Mouse (Mus musculus) CH12.LX (cell line): ENCODE results near the gene Ghr. TPM values are rescaled to one million over a fixed set of nuclear protein-coding genes. Genes with fewer than 3 reads are reported as not detected.
A peak's percentile ranks its signal among the peaks of the same experiment; 100 is the strongest.

Experiments used
- DNase-seq: peaks from one replicate; pipeline ENCODE4 v3.0.0-alpha.2; 2013; ENCODE audit errors: extremely low read depth
- H3K27ac ChIP-seq: 2 replicates; pipeline ENCODE4 v1.5.1; 2012; ENCODE audit warnings: low read depth, mild to moderate bottlenecking, control low read depth, moderate library complexity; ENCODE audit not compliant: insufficient read depth
- H3K27me3 ChIP-seq: replicated peaks from 2 replicates; pipeline ENCODE3; 2012; ENCODE audit warnings: inconsistent platforms
- H3K36me3 ChIP-seq, 2 experiments: replicated peaks in 1 of 2; 2 replicates each; pipeline versions ENCODE3 to v1.6.1; 2012; ENCODE audit warnings: inconsistent platforms in 1 of 2, low read length in 1 of 2, mild to moderate bottlenecking in 1 of 2, mixed read lengths in 1 of 2, moderate library complexity in 1 of 2; ENCODE audit not compliant: control insufficient read depth in 1 of 2, insufficient read depth in 1 of 2
- H3K4me1 ChIP-seq, 2 experiments: 2 replicates each; pipeline ENCODE4 v1.6.1; 2012; ENCODE audit warnings: inconsistent platforms in 1 of 2, moderate library complexity in 1 of 2; ENCODE audit not compliant: insufficient read depth in 2 of 2, control insufficient read depth in 1 of 2
- H3K4me2 ChIP-seq: 2 replicates; pipeline ENCODE4 v1.6.1; 2012; ENCODE audit warnings: low read depth, mild to moderate bottlenecking, control low read depth; ENCODE audit not compliant: poor library complexity, insufficient read depth, severe bottlenecking
- H3K4me3 ChIP-seq, 3 experiments: fragments of 150-350 bp in 1 of 3; sonication (generic) in 1 of 3; replicated peaks in 1 of 3; 2 replicates each; pipeline versions ENCODE3 to v1.5.1; 2011 to 2012; ENCODE audit warnings: low read depth in 2 of 3, low read length in 2 of 3, mild to moderate bottlenecking in 2 of 3, moderate library complexity in 2 of 3, control low read depth in 1 of 3, improper control_type of control experiment in 1 of 3, inconsistent platforms in 1 of 3, mixed read lengths in 1 of 3; ENCODE audit not compliant: poor library complexity in 1 of 3
- H3K79me2 ChIP-seq: replicated peaks from 2 replicates; pipeline ENCODE4 v1.6.1; 2012; ENCODE audit warnings: mild to moderate bottlenecking, moderate library complexity; ENCODE audit not compliant: control insufficient read depth, poor library complexity, insufficient read depth, severe bottlenecking; ENCODE audit errors: extremely low read depth
- H3K9ac ChIP-seq: 2 replicates; pipeline ENCODE4 v1.6.1; 2012; ENCODE audit warnings: low read depth, mild to moderate bottlenecking, control low read depth, moderate library complexity; ENCODE audit not compliant: insufficient read depth
- H3K9me3 ChIP-seq: replicated peaks from 2 replicates; pipeline ENCODE3; 2012; ENCODE audit warnings: low read length, inconsistent platforms, mixed read lengths
- CHD1 ChIP-seq: IDR thresholded peaks from 2 replicates; pipeline ENCODE4 v1.6.1; 2012; ENCODE audit warnings: low read depth, low read length, improper control_type of control experiment, inconsistent platforms
- CHD2 ChIP-seq: IDR thresholded peaks from 2 replicates; pipeline ENCODE4 v1.6.1; 2011; ENCODE audit warnings: low read length, improper control_type of control experiment
- E2F4 ChIP-seq: IDR thresholded peaks from 2 replicates; pipeline ENCODE4 v1.6.1; 2011; ENCODE audit warnings: low read depth, low read length, improper control_type of control experiment; ENCODE audit not compliant: insufficient replicate concordance
- ELF1 ChIP-seq: IDR thresholded peaks from 2 replicates; pipeline ENCODE4 v1.6.1; 2014; ENCODE audit warnings: low read depth, mild to moderate bottlenecking, inconsistent platforms, low read length, improper control_type of control experiment
- EP300 ChIP-seq: IDR thresholded peaks from 2 replicates; pipeline ENCODE4 v1.6.1; 2011; ENCODE audit warnings: low read length, improper control_type of control experiment
- IRF4 ChIP-seq: IDR thresholded peaks from 2 replicates; pipeline ENCODE4 v1.6.1; 2014; ENCODE audit warnings: low read depth, mild to moderate bottlenecking, inconsistent platforms, low read length, improper control_type of control experiment
- JUN ChIP-seq: IDR thresholded peaks from 2 replicates; pipeline ENCODE4 v1.6.1; 2011; ENCODE audit warnings: low read depth, mild to moderate bottlenecking, low read length, improper control_type of control experiment, moderate library complexity; ENCODE audit not compliant: insufficient read depth
- JUND ChIP-seq: conservative IDR thresholded peaks from 2 replicates; pipeline ENCODE4 v1.6.1; 2011; ENCODE audit warnings: low read depth, low read length, improper control_type of control experiment
- KAT2A ChIP-seq: IDR thresholded peaks from 2 replicates; pipeline ENCODE4 v1.6.1; 2012; ENCODE audit warnings: low read length, improper control_type of control experiment, inconsistent platforms; ENCODE audit not compliant: insufficient replicate concordance
- MAX ChIP-seq: IDR thresholded peaks from 2 replicates; pipeline ENCODE4 v1.6.1; 2011; ENCODE audit warnings: low read length, improper control_type of control experiment
- MAZ ChIP-seq: IDR thresholded peaks from 2 replicates; pipeline ENCODE4 v1.6.1; 2012; ENCODE audit warnings: low read depth, mild to moderate bottlenecking, inconsistent platforms, low read length, improper control_type of control experiment, moderate library complexity
- MEF2A ChIP-seq: IDR thresholded peaks from 2 replicates; pipeline ENCODE4 v1.6.1; 2014; ENCODE audit warnings: low read depth, mild to moderate bottlenecking, inconsistent platforms, low read length, improper control_type of control experiment, borderline replicate concordance
- MYC ChIP-seq: IDR thresholded peaks from 2 replicates; pipeline ENCODE4 v1.6.1; 2011; ENCODE audit warnings: low read depth, mild to moderate bottlenecking, improper control_type of control experiment, low read length
- NELFE ChIP-seq: IDR thresholded peaks from 2 replicates; pipeline ENCODE4 v1.6.1; 2011; ENCODE audit warnings: low read depth, low read length, improper control_type of control experiment
- POLR2AphosphoS2 ChIP-seq: IDR thresholded peaks from 2 replicates; pipeline ENCODE4 v1.6.1; 2011; ENCODE audit warnings: low read depth, low read length, improper control_type of control experiment
- RCOR1 ChIP-seq: conservative IDR thresholded peaks from 2 replicates; pipeline ENCODE4 v1.6.1; 2012; ENCODE audit warnings: low read depth, mild to moderate bottlenecking, inconsistent platforms, low read length, improper control_type of control experiment
- SIN3A ChIP-seq: IDR thresholded peaks from 2 replicates; pipeline ENCODE4 v1.6.1; 2012; ENCODE audit warnings: low read length, improper control_type of control experiment, inconsistent platforms
- SMC3 ChIP-seq: IDR thresholded peaks from 2 replicates; pipeline ENCODE4 v1.6.1; 2011; ENCODE audit warnings: low read depth, low read length, improper control_type of control experiment
- TBP ChIP-seq: conservative IDR thresholded peaks from 2 replicates; pipeline ENCODE4 v1.6.1; 2011; ENCODE audit warnings: low read depth, low read length, improper control_type of control experiment
- UBTF ChIP-seq: IDR thresholded peaks from 2 replicates; pipeline ENCODE4 v1.6.1; 2012; ENCODE audit warnings: low read depth, mild to moderate bottlenecking, inconsistent platforms, low read length, improper control_type of control experiment, moderate library complexity
- USF2 ChIP-seq: conservative IDR thresholded peaks from 2 replicates; pipeline ENCODE4 v1.6.1; 2011; ENCODE audit warnings: low read depth, low read length, improper control_type of control experiment
- ZC3H11A ChIP-seq: IDR thresholded peaks from 2 replicates; pipeline ENCODE4 v1.6.1; 2012; ENCODE audit warnings: low read depth, mild to moderate bottlenecking, inconsistent platforms, low read length, improper control_type of control experiment
- ZKSCAN1 ChIP-seq: IDR thresholded peaks from 2 replicates; pipeline ENCODE4 v1.6.1; 2012; ENCODE audit warnings: low read depth, inconsistent platforms, low read length, improper control_type of control experiment, borderline replicate concordance
- dilution Hi-C: fragments of 300-500 bp; cut with MboI; formaldehyde crosslinking; loops from 2 replicates; pipeline ENCODE4 v1.14.3; 2020; ENCODE audit warnings: low sequenced_read_pairs; ENCODE audit not compliant: extremely low pct_unique_long_range_greater_than_20kb, extremely low pct_ligation_motif_present
- in situ Hi-C: fragments of 300-500 bp; cut with MboI; formaldehyde crosslinking; loops from 3 replicates; pipeline ENCODE4 v1.14.3; 2019; ENCODE audit warnings: low sequenced_read_pairs, low pct_ligation_motif_present, low pct_unique_long_range_greater_than_20kb, mixed read lengths
- polyA plus RNA-seq: library from polyadenylated mRNA; unstranded; fragments of >175 nt; gene quantifications from 2 replicates; pipeline ENCODE4 v1.2.1, GENCODE M21; 2012; ENCODE audit warnings: low read depth; ENCODE audit not compliant: insufficient read length
- total RNA-seq, 2 experiments: library from RNA; depleted of rRNA; stranded (reverse); fragments of 300-350 nt in 1 of 2; fragments of >200 nt in 1 of 2; gene quantifications; 2 replicates each; pipeline ENCODE4 v1.2.3; 2012 to 2014

Ghr gene
- total and polyA plus RNA-seq, 3 experiments, result 0.42 to 1.7 (median 0.89) TPM

- peak overlapping the region in 1 of 3 experiments; percentile 13 for H3K4me3 ChIP-seq
- in situ Hi-C loops, result no loop called here
- DNase-seq, result no peak
- H3K27me3 ChIP-seq, result no peaks in the 10 kb centered on the region
- peaks cover 0 to 22% of the 10 kb centered on the region in 2 experiments; a peak in 2 of 4 replicates for H3K4me1 ChIP-seq
- H3K27ac ChIP-seq, result no peak overlapping the region
- TF ChIP-seq EP300, result no peak
- no peak for TF ChIP-seq MYC
- no peak for TF ChIP-seq JUND
- TF ChIP-seq IRF4, result no peak
- TF ChIP-seq CHD2, result no peak
- TF ChIP-seq POLR2AphosphoS2, result no peak
- TF ChIP-seq NELFE, result no peak
- TF ChIP-seq ZC3H11A, result no peak
- no peak for TF ChIP-seq E2F4
- TF ChIP-seq MEF2A, result no peak
- TF ChIP-seq KAT2A, result no peak
- TF ChIP-seq SMC3, result no peak
- no peak for TF ChIP-seq MAZ
- no peak for TF ChIP-seq MAX
- TF ChIP-seq USF2, result no peak
- dilution Hi-C loops, result no loop called here
- H3K4me2 ChIP-seq, result no peak overlapping the region
- H3K36me3 ChIP-seq, result no peaks in the 10 kb centered on the region
- no peaks in the 10 kb centered on the region for H3K9me3 ChIP-seq
- no peaks in the 10 kb centered on the region for H3K79me2 ChIP-seq
- H3K9ac ChIP-seq, result no peak overlapping the region
These were observed 312.1 kb downstream of the Ghr start for GRCm38 (mm10) chr15:3271216-3271615.

- peak; percentile 47 for DNase-seq
- Histone ChIP-seq H3K4me1 (peaks cover 0 to 22% of the 10 kb centered on the region in 2 experiments; a peak in 2 of 4 replicates), H3K36me3 (no peaks in the 10 kb centered on the region), H3K79me2 (no peaks in the 10 kb centered on the region), H3K27ac (no peak overlapping the region), H3K27me3 (no peaks in the 10 kb centered on the region), H3K9ac (no peak overlapping the region), H3K4me3 (peak overlapping the region in 1 of 3 experiments; percentile 30), H3K9me3 (no peaks in the 10 kb centered on the region), H3K4me2 (no peak overlapping the region)
- TF ChIP-seq JUND (no peak), RCOR1 (no peak), TBP (no peak), UBTF (no peak), SIN3A (0 out of 2 replicates have a peak, but pooled peaks have one; percentile 34), USF2 (no peak), ELF1 (no peak), JUN (no peak), MEF2A (no peak), ZKSCAN1 (no peak), CHD1 (peak; percentile 79)
- dilution Hi-C loops (no loop called here), in situ Hi-C loops (no loop called here)
These were observed 312.6 kb downstream of the Ghr start for GRCm38 (mm10) chr15:3270646-3271077.
